Mouse (Mus musculus) midbrain, embryonic 12.5 days (tissue): ENCODE measurements around the gene Pgs1. TPM values are rescaled to one million over a fixed set of nuclear protein-coding genes. Genes with fewer than 3 reads are reported as not detected.

Experiments used
- ATAC-seq: fragments of 200-750 bp; cut with Nextera tagmentation; 2 replicates; pipeline ENCODE4 v1.8.0; 2017; ENCODE audit warnings: low read depth, moderate TSS enrichment, moderate library complexity; ENCODE audit not compliant: low FRiP score
- H3K27ac ChIP-seq: fragments of 300-500 bp; sonication (generic); replicated peaks from 2 replicates; pipeline ENCODE4 v1.5.1; 2016; ENCODE audit warnings: mild to moderate bottlenecking
- H3K27me3 ChIP-seq: fragments of 300-500 bp; sonication (generic); 2 replicates; pipeline ENCODE4 v1.6.1; 2016; ENCODE audit warnings: mild to moderate bottlenecking
- H3K36me3 ChIP-seq: fragments of 300-500 bp; sonication (generic); 2 replicates; pipeline ENCODE4 v1.6.1; 2016
- H3K4me1 ChIP-seq: fragments of 300-500 bp; sonication (generic); 2 replicates; pipeline ENCODE4 v1.6.1; 2016
- H3K4me2 ChIP-seq: fragments of 300-500 bp; sonication (generic); replicated peaks from 2 replicates; pipeline ENCODE4 v1.6.1; 2016; ENCODE audit warnings: mild to moderate bottlenecking, moderate library complexity
- H3K4me3 ChIP-seq: fragments of 300-500 bp; sonication (generic); 2 replicates; pipeline ENCODE4 v1.5.1; 2016; ENCODE audit warnings: mild to moderate bottlenecking
- H3K9ac ChIP-seq: fragments of 300-500 bp; sonication (generic); replicated peaks from 2 replicates; pipeline ENCODE4 v1.6.1; 2016; ENCODE audit warnings: mild to moderate bottlenecking, moderate library complexity
- H3K9me3 ChIP-seq: fragments of 300-500 bp; sonication (generic); 2 replicates; pipeline ENCODE4 v1.6.1; 2016; ENCODE audit warnings: mild to moderate bottlenecking
- WGBS: fragments of 180-500 bp; shearing (Covaris S2); methylation state at CpG from one replicate; pipeline ENCODE4 v1.1.7; 2016; 5-methylcytosine and 5-hydroxymethylcytosine counted together
- polyA plus RNA-seq: library from polyadenylated mRNA; unstranded; fragments of >200 nt; fragmentation: Nextera tagmentation; extraction: Ambion mirVana; gene quantifications from 2 replicates; pipeline ENCODE4 v1.2.1, GENCODE M21; 2016

The Pgs1 gene
- polyA plus RNA-seq, 1 experiment from 2014 or later: 48.9 TPM

- no peak for ATAC-seq
- 83% methylated on average over 2 of the region's 2 CpGs for WGBS
- H3K4me1 ChIP-seq: peaks cover 28% of the 10 kb centered on the region
These were observed 27.2 kb downstream of the Pgs1 start for GRCm38 (mm10) chr11:118013339-118013738.

GRCm38 (mm10) chr11:118014391-118014995 is 28.4 kb downstream of the Pgs1 start:
- no peak for ATAC-seq
- Histone ChIP-seq H3K9ac (no peak overlapping the region), H3K4me1 (peaks cover 17% of the 10 kb centered on the region), H3K4me2 (no peak overlapping the region), H3K4me3 (no peak overlapping the region), H3K36me3 (peaks cover 46% of the 10 kb centered on the region), H3K27ac (no peak overlapping the region), H3K9me3 (no peaks in the 10 kb centered on the region), H3K27me3 (no peaks in the 10 kb centered on the region)
- WGBS: 86% methylated on average over 12 of the region's 12 CpGs

More at GRCm38 (mm10) chr11:118013339-118013738, 27.2 kb downstream of the Pgs1 start:
- no peak overlapping the region for H3K4me2 ChIP-seq
- H3K9me3 ChIP-seq: no peaks in the 10 kb centered on the region
- H3K27ac ChIP-seq: no peak overlapping the region
- H3K36me3 ChIP-seq: peaks cover 45% of the 10 kb centered on the region
- no peak overlapping the region for H3K9ac ChIP-seq
- H3K4me3 ChIP-seq: no peak overlapping the region
- H3K27me3 ChIP-seq: no peaks in the 10 kb centered on the region

GRCm38 (mm10) chr11:118015381-118016145 is 29.5 kb downstream of the Pgs1 start:
- H3K4me1 ChIP-seq: peaks cover 6% of the 10 kb centered on the region; the same call in 1 of the 2 replicates
- 94% methylated on average over 8 of the region's 8 CpGs for WGBS
- peaks cover 53% of the 10 kb centered on the region for H3K36me3 ChIP-seq
- no peak overlapping the region for H3K4me3 ChIP-seq
- H3K27me3 ChIP-seq: no peaks in the 10 kb centered on the region
- no peak overlapping the region for H3K9ac ChIP-seq
- no peak for ATAC-seq
- no peaks in the 10 kb centered on the region for H3K9me3 ChIP-seq
- no peak overlapping the region for H3K4me2 ChIP-seq
- H3K27ac ChIP-seq: no peak overlapping the region

- Histone ChIP-seq H3K9ac (no peak overlapping the region), H3K4me3 (no peak overlapping the region), H3K27me3 (no peaks in the 10 kb centered on the region), H3K9me3 (no peaks in the 10 kb centered on the region), H3K36me3 (peaks cover 71% of the 10 kb centered on the region), H3K4me1 (no peaks in the 10 kb centered on the region), H3K4me2 (no peak overlapping the region), H3K27ac (no peak overlapping the region)
- WGBS: 98% methylated on average over 4 of the region's 4 CpGs
- ATAC-seq: no peak
These were observed 32.2 kb downstream of the Pgs1 start for GRCm38 (mm10) chr11:118018328-118018727.

- Histone ChIP-seq H3K9me3 (no peaks in the 10 kb centered on the region), H3K4me1 (no peaks in the 10 kb centered on the region), H3K4me2 (no peak overlapping the region), H3K9ac (no peak overlapping the region), H3K27ac (no peak overlapping the region), H3K4me3 (no peak overlapping the region), H3K27me3 (no peaks in the 10 kb centered on the region), H3K36me3 (peaks cover 66% of the 10 kb centered on the region)
- ATAC-seq: no peak
- whole genome bisulfite sequencing: 67% methylated on average over 1 of the region's 1 CpGs
These were observed 35.7 kb downstream of the Pgs1 start for GRCm38 (mm10) chr11:118021806-118022205.

- H3K27ac ChIP-seq: no peak overlapping the region
- no peak overlapping the region for H3K9ac ChIP-seq
- no peak overlapping the region for H3K4me3 ChIP-seq
- no peaks in the 10 kb centered on the region for H3K27me3 ChIP-seq
- H3K4me2 ChIP-seq: no peak overlapping the region
- no peak for ATAC-seq
- no peaks in the 10 kb centered on the region for H3K9me3 ChIP-seq
- WGBS: 95% methylated on average over 7 of the region's 7 CpGs
- H3K4me1 ChIP-seq: no peaks in the 10 kb centered on the region
- H3K36me3 ChIP-seq: peaks cover 51% of the 10 kb centered on the region
These were observed 37.4 kb downstream of the Pgs1 start for GRCm38 (mm10) chr11:118023475-118023874.

GRCm38 (mm10) chr11:118024111-118024510 is 38.0 kb downstream of the Pgs1 start:
- no peak overlapping the region for H3K27ac ChIP-seq
- H3K36me3 ChIP-seq: peaks cover 51% of the 10 kb centered on the region

GRCm38 (mm10) chr11:118029170-118029569 is 43.1 kb downstream of the Pgs1 start:
- no peaks in the 10 kb centered on the region for H3K27me3 ChIP-seq
- ATAC-seq: no peak
- 97% methylated on average over 6 of the region's 6 CpGs for WGBS
- H3K36me3 ChIP-seq: peaks cover 31% of the 10 kb centered on the region
- H3K4me2 ChIP-seq: no peak overlapping the region
- no peak overlapping the region for H3K4me3 ChIP-seq
- no peak overlapping the region for H3K27ac ChIP-seq
- H3K9ac ChIP-seq: no peak overlapping the region
- H3K4me1 ChIP-seq: no peaks in the 10 kb centered on the region
- peaks cover 6% of the 10 kb centered on the region; the same call in 1 of the 2 replicates for H3K9me3 ChIP-seq

More at GRCm38 (mm10) chr11:118024111-118024510, 38.0 kb downstream of the Pgs1 start:
- Histone ChIP-seq H3K9ac (no peak overlapping the region), H3K9me3 (no peaks in the 10 kb centered on the region), H3K27me3 (no peaks in the 10 kb centered on the region), H3K4me3 (no peak overlapping the region), H3K4me1 (no peaks in the 10 kb centered on the region), H3K4me2 (no peak overlapping the region)
- WGBS: 78% methylated on average over 2 of the region's 2 CpGs
- ATAC-seq: no peak

GRCm38 (mm10) chr11:118031134-118031533 is 45.0 kb downstream of the Pgs1 start:
- H3K27me3 ChIP-seq: no peaks in the 10 kb centered on the region
- H3K4me3 ChIP-seq: no peak overlapping the region
- WGBS: 96% methylated on average over 9 of the region's 9 CpGs
- peaks cover 6% of the 10 kb centered on the region; the same call in 1 of the 2 replicates for H3K9me3 ChIP-seq
- no peak overlapping the region for H3K27ac ChIP-seq
- ATAC-seq: no peak
- H3K36me3 ChIP-seq: peaks cover 13% of the 10 kb centered on the region
- no peaks in the 10 kb centered on the region for H3K4me1 ChIP-seq
- no peak overlapping the region for H3K4me2 ChIP-seq
- H3K9ac ChIP-seq: no peak overlapping the region

- Histone ChIP-seq H3K27ac (no peak overlapping the region), H3K4me3 (no peak overlapping the region), H3K9ac (no peak overlapping the region), H3K4me1 (0 out of 2 replicates have a peak, but pooled peaks cover 3% of the 10 kb centered on the region), H3K27me3 (no peaks in the 10 kb centered on the region), H3K9me3 (peaks cover 6% of the 10 kb centered on the region; the same call in 1 of the 2 replicates), H3K36me3 (peaks cover 13% of the 10 kb centered on the region), H3K4me2 (no peak overlapping the region)
- no peak for ATAC-seq
- WGBS: 90% methylated on average over 13 of the region's 13 CpGs
These were observed 48.3 kb downstream of the Pgs1 start for GRCm38 (mm10) chr11:118034395-118034794.

GRCm38 (mm10) chr11:118035068-118035467 is 49.0 kb downstream of the Pgs1 start:
- no peak overlapping the region for H3K4me2 ChIP-seq

GRCm38 (mm10) chr11:118042791-118043190 is 56.7 kb downstream of the Pgs1 start:
- no peaks in the 10 kb centered on the region for H3K27me3 ChIP-seq
- no peaks in the 10 kb centered on the region for H3K36me3 ChIP-seq
- H3K4me1 ChIP-seq: peaks cover 10% of the 10 kb centered on the region; the same call in 1 of the 2 replicates
- no peak overlapping the region for H3K4me2 ChIP-seq
- no peak overlapping the region for H3K4me3 ChIP-seq
- H3K9ac ChIP-seq: no peak overlapping the region
- no peak overlapping the region for H3K27ac ChIP-seq
- H3K9me3 ChIP-seq: no peaks in the 10 kb centered on the region
- ATAC-seq: no peak
- 85% methylated on average over 9 of the region's 9 CpGs for WGBS

More at GRCm38 (mm10) chr11:118035068-118035467, 49.0 kb downstream of the Pgs1 start:
- H3K4me3 ChIP-seq: no peak overlapping the region
- peaks cover 13% of the 10 kb centered on the region for H3K36me3 ChIP-seq
- H3K9ac ChIP-seq: no peak overlapping the region
- H3K4me1 ChIP-seq: 0 out of 2 replicates have a peak, but pooled peaks cover 3% of the 10 kb centered on the region
- WGBS: 87% methylated on average over 9 of the region's 9 CpGs
- no peaks in the 10 kb centered on the region for H3K27me3 ChIP-seq
- ATAC-seq: no peak
- peaks cover 6% of the 10 kb centered on the region; the same call in 1 of the 2 replicates for H3K9me3 ChIP-seq
- no peak overlapping the region for H3K27ac ChIP-seq
